Mouse (Mus musculus): ENCODE results near the gene Baiap2l2. TPM values are rescaled to one million over a fixed set of nuclear protein-coding genes. Genes with fewer than 3 reads are reported as not detected.
"Not testable (repeated sequence)": the region's sequence is repeated elsewhere in the genome, so short reads cannot be mapped to it uniquely, and the experiment has no call there.

The Baiap2l2 gene
- polyA plus RNA-seq, 1 experiment from 2014 or later = 1.4 TPM

DNA sequence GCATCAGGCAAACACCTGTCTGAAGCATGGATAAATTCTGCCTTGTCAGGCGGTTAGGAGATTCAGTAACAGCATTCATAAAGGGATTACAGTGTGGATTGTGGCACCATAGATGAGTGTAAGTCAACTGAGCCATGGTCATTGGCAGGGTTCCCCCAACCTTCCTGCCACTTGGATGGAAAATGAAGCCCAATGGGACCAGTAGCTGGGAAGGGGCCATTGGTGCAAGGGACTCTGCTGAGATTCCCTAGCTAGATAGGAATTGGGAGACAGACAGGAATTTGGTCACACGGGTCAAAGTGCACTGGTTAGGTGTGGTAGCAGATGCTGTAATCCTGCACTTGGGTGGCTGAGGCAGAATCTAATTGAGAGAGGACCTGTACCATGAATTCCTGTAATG, 35.1 kb downstream of the Baiap2l2 start:
- 70% methylated on average over 2 of the region's 2 CpGs for WGBS
- peaks cover 50% of the 10 kb centered on the region for H3K27me3 ChIP-seq
- peaks cover 44% of the 10 kb centered on the region for H3K36me3 ChIP-seq (replicated peaks)
- no peak overlapping the region for H3K27ac ChIP-seq
- H3K9ac ChIP-seq = no peak overlapping the region
- no peak overlapping the region for H3K4me3 ChIP-seq (replicated peaks)
- peaks cover 12% of the 10 kb centered on the region for H3K4me1 ChIP-seq
- H3K9me3 ChIP-seq = no peaks in the 10 kb centered on the region
- no peak for ATAC-seq (ENCODE audit: low FRiP score)
- no peak overlapping the region for H3K4me2 ChIP-seq

DNA sequence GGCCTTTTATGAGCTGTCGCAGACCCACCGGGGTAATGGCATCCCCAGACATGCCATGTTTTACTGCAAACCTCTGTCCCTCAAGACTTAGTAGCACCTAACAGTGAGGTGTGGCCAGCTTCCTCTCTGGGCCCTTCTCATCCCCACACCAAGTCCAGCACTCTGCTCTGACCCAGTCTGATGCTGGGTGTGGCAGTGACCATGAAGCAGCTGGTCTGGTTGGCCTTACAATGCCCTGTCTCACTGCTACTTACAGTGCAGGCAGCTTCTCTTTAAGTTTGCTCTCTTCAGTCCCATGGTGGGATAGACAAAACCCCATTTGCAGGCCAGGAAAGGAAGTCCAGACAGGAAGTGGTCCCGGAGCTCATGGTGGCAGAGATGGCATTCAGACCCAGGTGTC, 40.0 kb downstream of the Baiap2l2 start:
- Histone ChIP-seq H3K9ac (no peak overlapping the region), H3K27me3 (peaks cover 2% of the 10 kb centered on the region; the same call in 1 of the 2 replicates), H3K4me3 (replicated peaks) (no peak overlapping the region), H3K4me1 (peaks cover 6% of the 10 kb centered on the region; the same call in 1 of the 2 replicates), H3K4me2 (no peak overlapping the region), H3K27ac (no peak overlapping the region), H3K36me3 (replicated peaks) (peaks cover 67% of the 10 kb centered on the region), H3K9me3 (no peaks in the 10 kb centered on the region)
- no peak for ATAC-seq (ENCODE audit: low FRiP score)
- 94% methylated on average over 3 of the region's 3 CpGs for WGBS

DNA sequence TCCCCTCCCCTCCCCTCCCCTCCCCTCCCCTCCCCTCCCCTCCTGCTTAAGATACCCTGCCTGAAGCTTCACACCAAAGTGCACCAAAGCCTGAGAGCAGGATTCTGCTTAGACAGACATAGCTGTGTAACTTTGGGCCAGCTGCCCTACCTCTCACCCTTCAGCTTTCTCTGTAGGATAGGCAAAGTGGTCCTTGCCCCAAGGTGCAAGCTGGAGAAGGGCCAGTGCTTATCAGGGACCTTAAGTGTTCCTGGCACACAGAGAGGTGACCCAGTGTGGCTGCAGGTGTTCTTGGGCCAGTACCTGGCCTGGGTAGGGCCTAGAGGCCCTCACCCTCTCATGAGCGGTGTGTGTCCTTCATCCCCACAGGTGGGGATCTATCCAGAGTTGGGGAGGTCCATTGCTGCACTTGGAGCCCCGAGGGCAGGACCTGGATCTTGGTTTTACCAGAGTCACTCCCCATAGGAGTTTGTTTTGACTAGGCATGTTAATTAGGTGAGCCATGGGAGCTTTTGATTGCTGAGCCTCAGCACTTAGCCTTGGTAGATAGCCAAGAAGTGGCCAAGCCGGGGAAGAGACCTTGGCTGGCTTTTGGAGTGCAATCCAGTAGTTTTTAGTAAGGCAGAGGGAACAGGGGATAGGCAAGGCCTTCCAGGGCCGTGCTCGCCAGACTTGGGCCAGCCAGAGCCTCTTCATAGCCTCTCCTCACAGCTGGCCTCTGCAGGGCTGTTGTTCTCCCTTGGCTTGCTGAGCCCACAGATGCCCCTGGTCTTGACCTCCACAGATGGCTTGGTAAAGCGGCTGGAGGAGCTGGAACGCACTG, 41.1 kb downstream of the Baiap2l2 start:
- Histone ChIP-seq H3K9me3 (no peaks in the 10 kb centered on the region), H3K27me3 (no peaks in the 10 kb centered on the region), H3K4me2 (no peak overlapping the region), H3K4me1 (peaks cover 6% of the 10 kb centered on the region; the same call in 1 of the 2 replicates), H3K36me3 (replicated peaks) (peaks cover 72% of the 10 kb centered on the region), H3K4me3 (replicated peaks) (no peak overlapping the region), H3K27ac (no peak overlapping the region), H3K9ac (no peak overlapping the region)
- no peak for ATAC-seq (ENCODE audit: low FRiP score)
- 80% methylated on average over 7 of the region's 7 CpGs for WGBS

DNA sequence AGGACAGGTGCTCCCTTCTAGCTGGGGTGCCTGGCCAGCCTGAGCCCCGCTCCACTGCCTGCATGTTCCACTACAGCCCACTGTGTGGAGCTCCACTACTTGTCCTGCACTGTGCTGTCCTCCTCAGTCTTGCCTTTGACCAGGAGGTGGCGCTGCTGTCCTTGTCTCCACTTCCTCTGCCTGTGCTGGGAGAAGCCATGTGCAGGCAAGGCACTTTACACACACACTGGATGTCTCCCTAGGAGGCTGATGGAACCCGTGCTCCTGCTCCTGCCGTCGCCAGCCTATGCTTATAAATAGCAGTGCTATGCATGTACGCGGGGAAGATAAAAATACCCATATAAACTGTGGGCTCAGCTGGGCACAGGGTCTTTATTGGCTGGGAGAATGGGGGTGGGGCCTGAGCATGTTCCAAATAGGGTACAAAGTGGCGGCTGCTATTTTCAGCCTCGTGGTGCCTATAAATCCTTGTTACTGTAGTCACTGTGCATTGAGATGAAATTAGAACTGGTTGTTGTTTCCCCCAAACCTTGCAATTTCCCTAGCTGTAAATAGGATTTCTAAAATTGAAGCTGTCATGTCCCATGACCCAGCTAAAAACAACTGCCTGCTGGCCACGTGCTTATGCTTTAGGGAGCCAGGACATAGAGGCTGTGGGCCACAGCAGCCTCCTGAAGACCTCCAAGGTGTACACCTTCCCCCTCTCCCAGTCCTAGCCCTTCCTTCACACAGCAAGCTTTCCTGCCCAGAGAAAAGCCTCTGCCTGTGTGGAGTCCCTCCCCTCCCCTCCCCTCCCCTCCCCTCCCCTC, 41.9 kb downstream of the Baiap2l2 start:
- no peak overlapping the region for H3K4me2 ChIP-seq
- peaks cover 6% of the 10 kb centered on the region; the same call in 1 of the 2 replicates for H3K4me1 ChIP-seq
- peak; percentile 98 for ATAC-seq (ENCODE audit: low FRiP score)
- WGBS = 23% methylated on average over 10 of the region's 10 CpGs
- no peak overlapping the region for H3K27ac ChIP-seq
- peaks cover 72% of the 10 kb centered on the region for H3K36me3 ChIP-seq (replicated peaks)
- H3K27me3 ChIP-seq = no peaks in the 10 kb centered on the region
- H3K9ac ChIP-seq = 0 out of 2 replicates have a peak overlapping the region, but pooled peaks have one; percentile 36
- H3K4me3 ChIP-seq (replicated peaks) = no peak overlapping the region
- H3K9me3 ChIP-seq = no peaks in the 10 kb centered on the region

DNA sequence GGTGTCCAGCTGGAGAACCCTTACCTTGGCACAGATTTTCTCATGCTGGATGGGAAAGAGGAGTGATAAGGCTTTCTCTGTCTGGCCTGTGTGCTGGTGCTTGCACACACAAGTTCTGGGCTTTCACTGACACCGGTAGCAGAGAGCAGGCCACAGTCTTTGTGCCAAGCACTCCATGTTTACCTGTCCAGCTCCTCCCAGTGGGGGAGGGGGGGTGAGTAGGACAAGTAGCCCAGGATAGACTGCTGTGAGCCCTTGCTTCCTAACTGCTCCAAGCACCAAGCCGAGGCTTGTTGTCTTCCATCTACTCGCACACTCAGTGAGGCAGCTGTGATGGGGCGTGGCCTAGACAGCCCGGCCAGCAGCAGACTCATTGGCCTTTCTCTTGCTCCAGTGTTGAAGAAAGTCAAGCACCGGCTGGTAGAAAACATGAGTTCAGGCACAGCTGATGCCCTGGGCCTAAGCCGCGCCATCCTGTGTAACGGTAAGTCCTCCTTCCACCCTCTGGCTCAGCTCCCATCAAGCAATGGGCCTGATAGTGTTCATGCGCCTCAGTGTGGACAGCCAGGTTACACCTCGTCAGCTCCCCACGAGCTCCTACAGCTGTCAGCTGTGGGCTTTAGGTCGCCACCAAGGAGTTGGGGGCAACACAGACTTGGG, 42.6 kb downstream of the Baiap2l2 start:
- no peak overlapping the region for H3K27ac ChIP-seq
- H3K4me1 ChIP-seq = peaks cover 6% of the 10 kb centered on the region; the same call in 1 of the 2 replicates
- ATAC-seq (ENCODE audit: low FRiP score) = peak; percentile 51
- no peak overlapping the region for H3K9ac ChIP-seq
- H3K4me2 ChIP-seq = no peak overlapping the region
- no peaks in the 10 kb centered on the region for H3K9me3 ChIP-seq
- peaks cover 71% of the 10 kb centered on the region for H3K36me3 ChIP-seq (replicated peaks)
- no peak overlapping the region for H3K4me3 ChIP-seq (replicated peaks)
- 77% methylated on average over 13 of the region's 13 CpGs for WGBS
- H3K27me3 ChIP-seq = no peaks in the 10 kb centered on the region

DNA sequence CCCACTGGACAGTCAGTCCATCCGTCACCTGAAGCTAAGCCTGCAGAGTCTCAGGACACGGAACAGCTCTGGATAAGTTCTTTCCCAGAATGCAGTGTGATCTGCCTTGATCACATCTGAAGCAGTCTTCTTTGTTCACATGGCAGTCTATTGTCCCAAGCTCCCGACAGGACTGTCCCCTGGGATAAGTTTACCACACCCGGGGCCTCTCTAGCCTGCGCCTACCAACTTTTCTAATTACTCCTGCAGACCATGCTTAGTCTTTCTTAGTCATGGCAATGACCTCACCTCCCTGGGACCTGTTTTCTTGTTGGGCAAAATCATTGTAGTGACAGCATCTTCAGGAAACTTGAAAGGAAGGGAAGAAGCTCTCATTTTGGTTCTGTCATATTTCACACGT, 47.3 kb downstream of the Baiap2l2 start:
- no peak for ATAC-seq (ENCODE audit: low FRiP score)
- peaks cover 80% of the 10 kb centered on the region for H3K36me3 ChIP-seq (replicated peaks)
- WGBS = 85% methylated on average over 6 of the region's 6 CpGs
- no peak overlapping the region for H3K27ac ChIP-seq
- H3K9ac ChIP-seq = no peak overlapping the region
- no peaks in the 10 kb centered on the region for H3K27me3 ChIP-seq
- H3K4me3 ChIP-seq (replicated peaks) = no peak overlapping the region
- no peak overlapping the region for H3K4me2 ChIP-seq
- no peaks in the 10 kb centered on the region for H3K4me1 ChIP-seq
- H3K9me3 ChIP-seq = no peaks in the 10 kb centered on the region

DNA sequence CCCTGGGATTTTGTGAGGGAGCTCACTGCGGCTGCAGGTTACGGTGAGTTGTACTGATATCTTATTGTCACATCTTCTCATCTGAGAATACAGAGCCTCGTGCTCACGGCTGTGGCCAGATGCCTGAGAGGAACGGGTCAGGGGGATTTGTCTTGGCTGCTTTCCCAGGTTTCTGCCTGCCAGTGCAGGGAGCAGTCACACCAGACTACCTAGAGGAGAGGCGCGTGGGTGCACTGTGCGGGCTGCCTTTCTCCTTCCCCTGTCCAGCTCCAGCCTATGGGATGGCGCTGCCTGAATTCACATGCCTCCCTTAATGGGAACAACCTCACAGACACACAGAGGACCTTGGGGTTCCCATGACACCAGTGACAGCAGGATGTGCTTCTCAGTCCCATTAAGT, 50.1 kb downstream of the Baiap2l2 start:
- no peak overlapping the region for H3K27ac ChIP-seq
- H3K36me3 ChIP-seq (replicated peaks) = peaks cover 86% of the 10 kb centered on the region
- no peak overlapping the region for H3K4me3 ChIP-seq (replicated peaks)
- H3K27me3 ChIP-seq = no peaks in the 10 kb centered on the region
- H3K9ac ChIP-seq = no peak overlapping the region
- 93% methylated on average over 9 of the region's 9 CpGs for WGBS
- H3K4me1 ChIP-seq = peaks cover 2% of the 10 kb centered on the region
- no peak overlapping the region for H3K4me2 ChIP-seq
- no peak for ATAC-seq (ENCODE audit: low FRiP score)
- no peaks in the 10 kb centered on the region for H3K9me3 ChIP-seq

DNA sequence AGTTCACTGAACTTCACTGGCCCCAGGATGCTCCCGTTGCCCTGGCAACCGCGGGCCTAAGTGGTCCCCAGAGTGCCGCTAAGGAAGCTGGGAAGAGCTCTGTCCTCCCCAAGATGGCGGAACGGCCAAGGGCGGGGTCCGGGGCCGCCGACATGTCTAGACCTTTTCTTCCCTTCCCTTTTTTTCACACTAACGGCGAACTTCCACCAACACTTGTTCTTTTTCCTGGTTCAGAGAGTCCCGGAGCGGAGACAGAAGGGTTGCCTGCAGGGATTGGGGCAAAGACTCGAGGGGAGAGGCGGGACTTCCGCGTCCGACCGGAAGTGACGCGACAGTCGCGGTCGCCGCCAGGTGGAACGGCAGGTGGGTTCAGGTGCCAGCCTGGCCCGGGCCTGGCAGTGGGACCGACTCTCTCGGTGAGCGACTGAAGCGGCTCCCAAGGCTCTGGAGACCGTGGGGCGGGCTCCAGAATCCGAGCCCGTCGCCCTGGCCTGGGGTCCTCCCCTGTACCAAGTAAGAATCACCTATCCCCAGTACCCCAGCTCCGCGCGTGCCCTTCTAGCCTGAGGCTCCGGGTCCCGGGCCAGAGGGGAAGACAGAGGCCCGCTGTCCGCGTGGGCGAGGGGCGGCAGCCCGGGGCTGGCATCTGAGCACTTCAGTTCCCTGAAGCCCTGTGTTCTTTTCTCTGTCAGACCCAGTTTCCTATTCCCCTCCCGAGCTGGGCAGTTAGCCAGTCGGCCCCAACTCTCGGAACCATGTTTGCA, 56.1 kb downstream of the Baiap2l2 start, which contains the start of the genes Pick1 and Gm49486:
Pick1 (plus strand) TSS at position 116 of the 764 bp plus-strand sequence.
Gm49486 (plus strand) TSS at position 334 of the 764 bp plus-strand sequence.
- Histone ChIP-seq H3K9ac (peak within 1 kb of the TSS; percentile 93), H3K27me3 (no peaks in the 10 kb centered on the region), H3K36me3 (replicated peaks) (peaks cover 30% of the 10 kb centered on the region), H3K27ac (peak within 1 kb of the TSS; percentile 97), H3K4me2 (peak within 1 kb of the TSS; percentile 99), H3K9me3 (no peaks in the 10 kb centered on the region), H3K4me3 (replicated peaks) (peak within 1 kb of the TSS; percentile 87), H3K4me1 (peaks cover 22% of the 10 kb centered on the region)
- peak; percentile 92 for ATAC-seq (ENCODE audit: low FRiP score)
- under 1% methylated on average over 51 of the region's 51 CpGs for WGBS

DNA sequence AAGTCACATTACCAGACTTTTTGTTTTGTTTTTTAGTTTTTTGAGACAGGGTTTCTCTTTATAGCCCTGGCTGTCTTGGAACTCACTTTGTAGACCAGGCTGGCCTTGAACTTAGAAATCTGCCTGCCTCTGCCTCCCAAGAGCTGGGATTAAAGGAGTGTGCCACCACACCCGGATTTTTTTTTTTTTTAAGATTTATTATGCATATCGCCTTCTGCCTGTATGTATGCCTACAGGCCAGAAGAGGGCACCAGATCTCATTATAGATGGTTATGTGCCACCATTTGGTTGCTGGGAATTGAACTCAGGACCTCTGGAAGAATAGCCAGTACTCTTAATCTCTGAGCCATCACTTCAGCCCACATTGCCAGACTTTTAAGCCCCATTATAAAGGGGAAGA, 59.6 kb downstream of the Baiap2l2 start:
- peaks cover 31% of the 10 kb centered on the region for H3K4me1 ChIP-seq
- H3K27ac ChIP-seq; H3K4me2 ChIP-seq; H3K9me3 ChIP-seq; H3K27me3 ChIP-seq; H3K4me3 ChIP-seq (replicated peaks); ATAC-seq (ENCODE audit: low FRiP score); H3K36me3 ChIP-seq (replicated peaks); H3K9ac ChIP-seq: not testable (repeated sequence)
- 65% methylated on average over 2 of the region's 2 CpGs for WGBS

DNA sequence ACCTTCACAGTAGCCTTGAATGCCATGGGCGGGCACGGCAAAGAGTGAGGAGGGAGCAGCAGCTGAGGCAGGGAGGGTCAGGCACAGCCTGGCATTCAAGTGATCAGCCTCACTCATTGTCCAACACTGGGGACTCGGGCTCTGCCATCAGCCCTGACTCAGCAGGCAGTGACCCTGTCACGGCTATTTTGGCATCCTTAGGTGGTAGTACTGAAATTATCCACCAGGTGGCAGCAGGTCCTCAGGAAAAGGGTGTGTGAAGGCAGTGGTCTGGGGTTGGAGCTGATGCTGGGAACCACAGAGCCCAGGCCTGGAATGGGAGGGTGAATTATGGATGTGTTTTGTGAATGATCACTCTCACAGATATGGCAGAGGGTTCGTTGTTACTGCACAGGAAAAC, 60.7 kb downstream of the Baiap2l2 start:
- H3K4me1 ChIP-seq = peaks cover 23% of the 10 kb centered on the region
- H3K9ac ChIP-seq = no peak overlapping the region
- no peak overlapping the region for H3K27ac ChIP-seq
- H3K9me3 ChIP-seq = no peaks in the 10 kb centered on the region
- peak; percentile 44; the same call in 1 of the 2 replicates for ATAC-seq (ENCODE audit: low FRiP score)
- no peak overlapping the region for H3K4me2 ChIP-seq
- WGBS = 14% methylated on average over 5 of the region's 5 CpGs
- H3K36me3 ChIP-seq (replicated peaks) = no peaks in the 10 kb centered on the region
- H3K4me3 ChIP-seq (replicated peaks) = no peak overlapping the region
- no peaks in the 10 kb centered on the region; the same call in 1 of the 2 replicates for H3K27me3 ChIP-seq

DNA sequence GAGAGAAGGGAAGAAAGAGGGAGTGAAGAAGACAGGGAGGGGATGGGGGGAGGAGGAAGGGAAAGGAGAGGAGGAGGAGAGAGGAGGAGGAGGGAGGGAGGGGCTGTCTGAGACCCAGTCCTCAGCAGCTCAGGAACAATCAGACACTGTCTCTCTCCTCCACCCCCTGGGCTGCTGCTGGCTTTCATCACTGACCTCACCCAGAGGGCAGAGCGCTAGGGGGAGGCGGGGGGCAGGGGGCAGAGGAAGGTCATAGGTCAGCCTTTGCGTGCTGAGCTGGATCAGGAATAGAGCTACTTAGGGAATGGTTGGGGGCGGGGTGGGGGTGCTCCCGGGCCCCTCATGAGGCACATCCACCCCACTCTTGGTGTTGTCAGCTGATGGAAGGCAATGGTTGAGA, 61.7 kb downstream of the Baiap2l2 start:
- H3K9me3 ChIP-seq = no peaks in the 10 kb centered on the region
- H3K27me3 ChIP-seq = no peaks in the 10 kb centered on the region; the same call in 1 of the 2 replicates
- H3K9ac ChIP-seq = peak overlapping the region; percentile 25; the same call in 1 of the 2 replicates
- H3K4me3 ChIP-seq (replicated peaks) = no peak overlapping the region
- H3K36me3 ChIP-seq (replicated peaks) = no peaks in the 10 kb centered on the region
- no peak overlapping the region for H3K4me2 ChIP-seq
- H3K4me1 ChIP-seq = peaks cover 25% of the 10 kb centered on the region
- 12% methylated on average over 5 of the region's 5 CpGs for WGBS
- no peak; the same call in 1 of the 2 replicates for ATAC-seq (ENCODE audit: low FRiP score)
- H3K27ac ChIP-seq = no peak overlapping the region
